13 mouse cellular contexts compared by ENCODE assay signal in genomic region chr3:86760474-86760873, GRCm38 (mm10).
DNase-seq lines count a peak whose midpoint lies in the region; ATAC-seq lines count a peak whose summit lies in the region.
"Had no signal": no experiment of that assay in that cellular context is flagged by ENCODE, and none has a peak within 500 bp of the region (broad histone marks: within the 10 kb centered on the region; RNA-seq: fewer than 3 reads in every experiment).

No protein-coding gene starts in this region.

- DNase-seq in neural tube, embryonic 10.5 days (ENCODE audit: extremely low spot score, low spot score), result no peak
- DNase-seq in midbrain, embryonic 14.5 days, result peak; percentile 42
- no peak for DNase-seq in right cerebral cortex, postnatal 10 days (ENCODE audit: low spot score in 2 of 2)
- no peak for DNase-seq in gastrocnemius, postnatal 14 days
- DNase-seq in testis, postnatal 10 days (ENCODE audit: low spot score), result no peak
- DNase-seq: cerebellum, adult 2 months; kidney, postnatal 36 days had no signal

- 60% methylated on average over 7 of the region's 7 CpGs for WGBS in neural tube, embryonic 13.5 days
- WGBS in intestine, embryonic 15.5 days, result 45% methylated on average over 7 of the region's 7 CpGs
- 43% methylated on average over 7 of the region's 7 CpGs for WGBS in midbrain, embryonic 14.5 days

- no peaks in the 10 kb centered on the region for H3K36me3 ChIP-seq in neural tube, embryonic 13.5 days
- H3K36me3 ChIP-seq in intestine, embryonic 15.5 days, result no peaks in the 10 kb centered on the region
- no peaks in the 10 kb centered on the region for H3K36me3 ChIP-seq in midbrain, embryonic 14.5 days (ENCODE audit: control insufficient read depth, insufficient read depth, low read length)
- H3K36me3 ChIP-seq: G1E; heart, embryonic 13.5 days; liver, embryonic 15.5 days had no signal

- peak overlapping the region; percentile 79 for H3K27ac ChIP-seq in neural tube, embryonic 13.5 days (replicated peaks)
- 0 out of 2 replicates have a peak overlapping the region, but pooled peaks have one; percentile 29 for H3K27ac ChIP-seq in intestine, embryonic 15.5 days
- H3K27ac ChIP-seq in midbrain, embryonic 14.5 days (replicated peaks; ENCODE audit: low read depth, low read length), result 0 out of 2 replicates have a peak overlapping the region, but pooled peaks have one; percentile 21
- H3K27ac ChIP-seq: heart, embryonic 13.5 days; liver, embryonic 15.5 days; macrophage had no signal

- no peaks in the 10 kb centered on the region for H3K9me3 ChIP-seq in neural tube, embryonic 13.5 days
- no peaks in the 10 kb centered on the region for H3K9me3 ChIP-seq in intestine, embryonic 15.5 days
- no peaks in the 10 kb centered on the region for H3K9me3 ChIP-seq in midbrain, embryonic 14.5 days (ENCODE audit: control insufficient read depth, low read length)
- H3K9me3 ChIP-seq: G1E; heart, embryonic 13.5 days; liver, embryonic 15.5 days had no signal

- no peak overlapping the region for H3K4me3 ChIP-seq in neural tube, embryonic 13.5 days
- no peak overlapping the region for H3K4me3 ChIP-seq in intestine, embryonic 15.5 days (replicated peaks)
- no peak overlapping the region for H3K4me3 ChIP-seq in midbrain, embryonic 14.5 days (replicated peaks; ENCODE audit: low read depth, low read length)
- H3K4me3 ChIP-seq: heart, embryonic 13.5 days; liver, embryonic 15.5 days had no signal

- intact Hi-C loops in gastrocnemius, postnatal 14 days (cut with DNase I; ENCODE audit: low total_unique reads), result loop anchor here (10.0 kb wide), 1 partner anchor 436 kb away; no protein-coding TSS in a partner anchor

- ATAC-seq in neural tube, embryonic 13.5 days (ENCODE audit: low read depth), result no peak
- no peak for ATAC-seq in intestine, embryonic 15.5 days
- no peak for ATAC-seq in midbrain, embryonic 14.5 days (ENCODE audit: low FRiP score, low TSS enrichment)

- 0 out of 2 replicates have a peak overlapping the region, but pooled peaks have one; percentile 13 for H3K4me2 ChIP-seq in neural tube, embryonic 13.5 days
- H3K4me2 ChIP-seq in intestine, embryonic 15.5 days (replicated peaks), result peak overlapping the region; percentile 7; the same call in 1 of the 2 replicates
- H3K4me2 ChIP-seq in midbrain, embryonic 14.5 days (ENCODE audit: low read length), result peak overlapping the region; percentile 33
- H3K4me2 ChIP-seq: heart, embryonic 13.5 days; liver, embryonic 15.5 days had no signal

- H3K4me1 ChIP-seq in neural tube, embryonic 13.5 days (replicated peaks), result peaks cover 25% of the 10 kb centered on the region
- H3K4me1 ChIP-seq in intestine, embryonic 15.5 days (replicated peaks), result no peaks in the 10 kb centered on the region
- H3K4me1 ChIP-seq in midbrain, embryonic 14.5 days (ENCODE audit: control insufficient read depth, insufficient read depth, low read length), result peaks cover 3% of the 10 kb centered on the region; the same call in 1 of the 2 replicates
- H3K4me1 ChIP-seq: liver, embryonic 15.5 days had no signal

- H3K9ac ChIP-seq in neural tube, embryonic 13.5 days, result 0 out of 2 replicates have a peak overlapping the region, but pooled peaks have one; percentile 22
- no peak overlapping the region for H3K9ac ChIP-seq in intestine, embryonic 15.5 days
- H3K9ac ChIP-seq in midbrain, embryonic 14.5 days (replicated peaks; ENCODE audit: low read length), result peak overlapping the region; percentile 6; the same call in 1 of the 2 replicates
- H3K9ac ChIP-seq: heart, embryonic 13.5 days; liver, embryonic 15.5 days had no signal

- H3K27me3 ChIP-seq in neural tube, embryonic 13.5 days, result no peaks in the 10 kb centered on the region
- no peaks in the 10 kb centered on the region for H3K27me3 ChIP-seq in intestine, embryonic 15.5 days (replicated peaks)
- no peaks in the 10 kb centered on the region for H3K27me3 ChIP-seq in midbrain, embryonic 14.5 days (ENCODE audit: control insufficient read depth, insufficient read depth, low read length)
- H3K27me3 ChIP-seq: heart, embryonic 13.5 days; liver, embryonic 15.5 days had no signal

Comparison
In these comparisons a context has a peak if more than half of its experiments do, and no peak if none do; other contexts are left out.
1. H3K27ac ChIP-seq: peak in every context shown above with its lines; median percentile 79 in neural tube, embryonic 13.5 days; 29 in intestine, embryonic 15.5 days; 21 in midbrain, embryonic 14.5 days.